Mouse (Mus musculus) embryonic facial prominence, embryonic 15.5 days (tissue): ENCODE measurements around the gene Fam117b. TPM values are rescaled to one million over a fixed set of nuclear protein-coding genes. Genes with fewer than 3 reads are reported as not detected.
A peak's percentile ranks its signal among the peaks of the same experiment; 100 is the strongest.

Experiments
- ATAC-seq: fragments of 200-750 bp; cut with Nextera tagmentation; 2 replicates; pipeline ENCODE4 v1.8.0; 2017; ENCODE audit warnings: low read depth, moderate TSS enrichment; ENCODE audit not compliant: insufficient number of reproducible peaks, low FRiP score, low TSS enrichment
- H3K27ac ChIP-seq: fragments of 300-500 bp; sonication (generic); replicated peaks from 2 replicates; pipeline ENCODE4 v1.5.1; 2015; ENCODE audit warnings: mild to moderate bottlenecking, inconsistent platforms
- H3K27me3 ChIP-seq: fragments of 300-500 bp; sonication (generic); 2 replicates; pipeline ENCODE4 v1.6.1; 2015; ENCODE audit warnings: inconsistent platforms
- H3K36me3 ChIP-seq: fragments of 300-500 bp; sonication (generic); 2 replicates; pipeline ENCODE4 v1.6.1; 2015; ENCODE audit warnings: mild to moderate bottlenecking, inconsistent platforms
- H3K4me1 ChIP-seq: fragments of 300-500 bp; sonication (generic); 2 replicates; pipeline ENCODE4 v1.6.1; 2015; ENCODE audit warnings: inconsistent platforms
- H3K4me2 ChIP-seq: fragments of 300-500 bp; sonication (generic); replicated peaks from 2 replicates; pipeline ENCODE4 v1.6.1; 2015; ENCODE audit warnings: mild to moderate bottlenecking, inconsistent platforms
- H3K4me3 ChIP-seq: fragments of 300-500 bp; sonication (generic); replicated peaks from 2 replicates; pipeline ENCODE4 v1.5.1; 2015; ENCODE audit warnings: mild to moderate bottlenecking, inconsistent platforms
- H3K9ac ChIP-seq: fragments of 300-500 bp; sonication (generic); 2 replicates; pipeline ENCODE4 v1.6.1; 2015; ENCODE audit warnings: inconsistent platforms
- H3K9me3 ChIP-seq: fragments of 300-500 bp; sonication (generic); replicated peaks from 2 replicates; pipeline ENCODE4 v1.6.1; 2016; ENCODE audit warnings: inconsistent platforms
- WGBS: fragments of 180-500 bp; shearing (Covaris S2); methylation state at CpG from one replicate; pipeline ENCODE4 v1.1.7; 2015; 5-methylcytosine and 5-hydroxymethylcytosine counted together
- polyA plus RNA-seq: library from polyadenylated mRNA; unstranded; fragments of >200 nt; fragmentation: Nextera tagmentation; extraction: Ambion mirVana; gene quantifications from 2 replicates; pipeline ENCODE4 v1.2.1, GENCODE M21; 2015

The Fam117b gene
- polyA plus RNA-seq, 1 experiment from 2014 or later: 10.1 TPM

DNA sequence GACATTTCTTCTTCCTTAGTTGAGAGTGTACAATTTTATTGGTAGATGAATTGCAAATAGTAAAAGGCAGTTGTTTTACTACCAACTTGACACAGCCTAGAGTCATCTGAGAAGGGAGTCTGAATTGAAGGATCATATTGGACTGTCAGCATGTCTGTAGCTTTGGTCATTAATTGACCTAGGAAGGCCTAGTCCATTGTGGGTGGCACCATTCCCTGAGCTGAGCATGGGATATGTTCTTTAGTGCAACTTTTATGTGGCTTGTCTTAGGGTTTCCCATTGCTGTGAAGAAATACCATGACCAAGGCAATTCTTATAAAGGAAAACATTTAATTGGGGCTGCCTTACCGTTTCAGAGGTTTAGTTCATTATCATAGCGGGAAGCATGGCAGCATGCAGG lies 20.2 kb downstream of the Fam117b start:
- Histone ChIP-seq H3K9ac (no peak overlapping the region), H3K9me3 (no peaks in the 10 kb centered on the region), H3K4me3 (no peak overlapping the region), H3K27me3 (no peaks in the 10 kb centered on the region), H3K4me1 (no peaks in the 10 kb centered on the region), H3K27ac (no peak overlapping the region), H3K36me3 (no peaks in the 10 kb centered on the region), H3K4me2 (no peak overlapping the region)
- no peak for ATAC-seq
- 71% methylated on average over 2 of the region's 2 CpGs for WGBS

DNA sequence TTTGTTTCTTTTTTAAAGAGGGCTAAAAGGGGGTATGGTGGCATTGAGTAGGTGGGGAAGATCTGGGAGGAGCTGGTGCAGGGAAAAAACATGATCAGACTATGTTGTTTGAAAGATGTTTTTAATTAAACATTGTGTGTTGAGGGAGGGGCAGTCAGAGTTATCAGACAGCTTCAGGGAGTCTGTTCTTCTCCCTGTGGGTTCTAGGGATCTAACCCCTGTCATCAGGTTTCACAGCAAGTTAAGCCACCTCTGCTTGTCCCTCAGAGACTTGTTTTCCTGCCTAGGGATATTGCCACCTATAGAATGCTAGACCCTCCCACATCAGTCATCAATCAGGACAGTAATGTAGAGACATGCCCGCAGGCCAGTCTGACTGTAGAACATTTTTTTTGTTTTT lies 28.3 kb downstream of the Fam117b start:
- Histone ChIP-seq H3K9me3 (no peaks in the 10 kb centered on the region), H3K4me1 (peaks cover 7% of the 10 kb centered on the region), H3K9ac (no peak overlapping the region), H3K4me3 (no peak overlapping the region), H3K36me3 (no peaks in the 10 kb centered on the region), H3K27ac (no peak overlapping the region), H3K27me3 (no peaks in the 10 kb centered on the region), H3K4me2 (no peak overlapping the region)
- ATAC-seq: no peak
- WGBS: 97% methylated on average over 1 of the region's 1 CpGs

DNA sequence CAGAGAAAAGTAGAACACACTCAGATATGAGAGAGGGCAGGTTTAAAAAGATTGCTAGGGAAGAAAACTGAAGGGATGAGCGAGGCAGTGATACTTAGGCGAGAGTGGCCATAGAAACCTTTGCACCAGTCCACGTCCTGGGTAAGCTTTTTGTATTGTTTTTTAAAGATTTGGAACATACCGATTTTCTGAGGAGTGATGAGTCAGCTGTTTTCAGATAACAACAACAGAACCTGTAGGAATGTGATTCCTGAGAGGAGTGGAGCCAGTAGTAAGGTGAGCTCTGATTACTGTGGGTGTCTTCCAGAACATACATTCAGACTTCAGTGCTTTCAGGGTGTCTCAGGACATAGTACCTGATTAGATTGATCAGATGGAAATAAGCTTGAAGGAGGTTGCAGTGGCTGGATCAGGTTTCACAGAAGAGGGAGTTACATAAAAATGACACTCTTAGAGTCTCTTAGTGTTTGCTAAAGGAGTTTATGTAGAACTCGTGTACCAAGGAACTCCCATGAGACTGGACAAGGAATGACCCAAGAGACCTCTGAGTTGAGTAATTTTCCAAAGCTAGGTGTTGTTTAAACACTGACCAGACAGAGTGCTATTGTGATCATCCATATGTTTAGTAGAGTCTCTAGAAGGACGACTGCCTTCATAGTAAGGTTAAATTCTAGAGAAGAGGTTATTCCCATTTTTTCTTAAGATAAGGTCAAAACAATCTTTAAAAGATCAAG lies 29.4 kb downstream of the Fam117b start:
- ATAC-seq: no peak

DNA sequence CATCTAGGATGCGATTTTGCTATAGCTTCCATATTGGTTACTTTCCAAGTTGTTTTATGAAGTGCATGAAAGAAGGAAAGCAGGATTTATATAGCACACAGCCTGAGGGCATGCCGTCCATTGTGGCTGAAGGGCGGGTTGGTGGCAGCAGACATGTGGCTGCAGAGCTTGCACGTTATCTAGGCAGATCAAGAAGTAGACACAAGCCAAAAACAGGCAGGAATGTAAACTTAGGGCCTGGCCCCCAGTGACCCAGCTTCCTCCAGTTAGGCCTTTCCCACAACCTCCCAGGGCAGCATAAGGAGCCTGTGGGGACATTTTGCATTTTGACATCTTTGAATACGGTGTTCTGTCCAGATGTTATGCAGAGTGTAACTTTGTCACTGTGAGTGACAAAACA lies 31.0 kb downstream of the Fam117b start:
- H3K9me3 ChIP-seq: no peaks in the 10 kb centered on the region
- H3K4me2 ChIP-seq: no peak overlapping the region
- no peak overlapping the region for H3K9ac ChIP-seq
- 0 out of 2 replicates have a peak, but pooled peaks cover under 1% of the 10 kb centered on the region for H3K36me3 ChIP-seq
- no peak overlapping the region for H3K4me3 ChIP-seq
- 36% methylated on average over 5 of the region's 5 CpGs for WGBS
- no peaks in the 10 kb centered on the region for H3K27me3 ChIP-seq
- no peak for ATAC-seq
- H3K27ac ChIP-seq: peak overlapping the region; percentile 63; the same call in 1 of the 2 replicates
- peaks cover 7% of the 10 kb centered on the region for H3K4me1 ChIP-seq

More for the DNA sequence above, 29.4 kb downstream of the Fam117b start:
- Histone ChIP-seq H3K4me3 (no peak overlapping the region), H3K4me2 (no peak overlapping the region), H3K36me3 (no peaks in the 10 kb centered on the region), H3K27ac (no peak overlapping the region), H3K9ac (no peak overlapping the region), H3K9me3 (no peaks in the 10 kb centered on the region), H3K27me3 (no peaks in the 10 kb centered on the region), H3K4me1 (peaks cover 7% of the 10 kb centered on the region)
- 75% methylated on average over 6 of the region's 6 CpGs for WGBS

DNA sequence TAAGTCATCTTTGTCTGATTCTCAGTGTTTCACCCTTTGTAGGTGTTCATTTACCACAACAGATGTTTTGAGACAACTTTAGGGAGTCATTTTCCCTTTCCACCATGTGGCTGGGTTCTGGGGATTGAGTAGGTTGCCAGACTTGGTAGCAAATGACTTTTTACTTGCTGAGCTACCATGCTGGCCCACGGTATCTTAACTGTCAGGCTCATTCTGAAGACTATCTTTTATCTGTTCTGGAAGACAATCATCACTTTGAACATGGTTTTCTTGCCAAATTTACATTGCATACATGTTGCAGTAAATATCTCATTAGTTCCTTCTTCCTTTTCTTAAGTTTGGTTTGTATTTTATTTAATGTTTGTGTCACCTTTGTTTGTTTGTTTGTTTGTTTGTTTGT lies 33.2 kb downstream of the Fam117b start:
- no peak for ATAC-seq
- H3K27ac ChIP-seq: no peak overlapping the region
- H3K9ac ChIP-seq: no peak overlapping the region
- 0 out of 2 replicates have a peak, but pooled peaks cover 3% of the 10 kb centered on the region for H3K36me3 ChIP-seq
- H3K4me3 ChIP-seq: no peak overlapping the region
- no peaks in the 10 kb centered on the region for H3K9me3 ChIP-seq
- H3K4me1 ChIP-seq: peaks cover 7% of the 10 kb centered on the region
- H3K4me2 ChIP-seq: no peak overlapping the region
- no peaks in the 10 kb centered on the region for H3K27me3 ChIP-seq
- 50% methylated on average over 1 of the region's 1 CpGs for WGBS

DNA sequence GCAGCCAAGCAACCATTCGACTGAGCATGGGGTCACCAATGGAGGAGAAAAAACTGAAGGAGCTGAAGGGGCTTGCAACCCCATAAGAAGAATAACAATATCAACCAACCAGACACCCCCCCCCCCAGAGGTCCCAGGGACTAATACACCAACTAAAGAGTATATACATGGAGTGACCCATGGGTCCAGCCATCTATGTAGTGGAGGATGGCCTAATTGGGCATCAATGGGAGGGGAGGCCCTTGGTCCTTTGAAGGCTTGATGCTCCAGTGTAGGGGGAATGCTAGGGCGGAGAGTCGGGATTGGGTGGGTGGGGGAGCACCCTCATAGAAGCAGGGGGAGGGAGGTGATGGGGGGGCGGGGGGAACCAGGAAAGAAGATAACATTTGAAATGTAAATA lies 34.7 kb downstream of the Fam117b start:
- Histone ChIP-seq H3K36me3 (0 out of 2 replicates have a peak, but pooled peaks cover 3% of the 10 kb centered on the region), H3K9me3 (no peaks in the 10 kb centered on the region), H3K4me1 (peaks cover 7% of the 10 kb centered on the region), H3K27ac (no peak overlapping the region), H3K9ac (no peak overlapping the region), H3K4me2 (no peak overlapping the region), H3K4me3 (no peak overlapping the region), H3K27me3 (no peaks in the 10 kb centered on the region)
- no peak for ATAC-seq
- WGBS: 97% methylated on average over 4 of the region's 4 CpGs

DNA sequence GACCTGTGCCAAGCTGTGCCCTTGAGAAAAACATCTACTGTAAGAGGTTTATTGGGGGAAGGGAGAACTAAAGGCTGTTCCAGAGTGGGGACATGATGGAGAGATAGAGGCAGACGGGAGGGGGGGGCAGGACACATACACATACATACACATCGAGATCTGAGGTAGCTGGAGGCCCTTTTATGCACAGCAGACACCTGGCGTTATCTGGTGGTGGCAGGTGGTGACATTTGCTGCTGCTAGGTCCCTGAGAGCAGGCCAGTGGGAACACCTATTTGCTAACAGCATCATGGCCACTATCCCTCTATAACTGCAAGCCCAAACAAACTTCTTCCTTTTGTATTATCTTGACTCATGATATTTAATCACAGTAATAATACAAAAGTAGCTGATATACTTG lies 44.4 kb downstream of the Fam117b start:
- H3K27me3 ChIP-seq: no peaks in the 10 kb centered on the region
- no peak for ATAC-seq
- WGBS: 81% methylated on average over 3 of the region's 3 CpGs
- no peaks in the 10 kb centered on the region for H3K9me3 ChIP-seq
- H3K36me3 ChIP-seq: peaks cover 12% of the 10 kb centered on the region; the same call in 1 of the 2 replicates
- H3K9ac ChIP-seq: no peak overlapping the region
- H3K4me3 ChIP-seq: no peak overlapping the region
- no peak overlapping the region for H3K27ac ChIP-seq
- H3K4me2 ChIP-seq: no peak overlapping the region
- H3K4me1 ChIP-seq: no peaks in the 10 kb centered on the region

DNA sequence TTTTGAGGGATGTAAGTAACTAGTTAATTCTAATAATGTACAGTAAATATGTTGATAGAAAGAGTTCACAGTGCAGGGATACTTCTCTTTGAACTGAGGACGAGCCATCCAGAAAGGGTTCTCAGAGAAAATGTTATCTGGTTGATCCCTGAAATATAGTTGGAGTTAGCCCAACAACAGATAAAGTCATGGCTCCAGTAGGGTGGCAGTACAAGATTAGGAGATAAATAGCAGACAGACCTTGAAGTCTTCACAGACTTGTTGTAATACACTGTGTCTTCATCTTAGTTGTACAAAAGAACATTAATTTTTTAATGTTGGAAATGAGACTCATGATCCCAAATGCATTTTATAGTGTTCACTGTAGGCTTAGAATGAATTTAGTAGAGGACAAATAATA lies 47.1 kb downstream of the Fam117b start:
- peaks cover 12% of the 10 kb centered on the region; the same call in 1 of the 2 replicates for H3K36me3 ChIP-seq
- ATAC-seq: no peak
- H3K4me3 ChIP-seq: no peak overlapping the region
- no peak overlapping the region for H3K9ac ChIP-seq
- 95% methylated on average over 1 of the region's 1 CpGs for WGBS
- H3K4me1 ChIP-seq: no peaks in the 10 kb centered on the region
- H3K27me3 ChIP-seq: no peaks in the 10 kb centered on the region
- H3K27ac ChIP-seq: no peak overlapping the region
- no peak overlapping the region for H3K4me2 ChIP-seq
- no peaks in the 10 kb centered on the region for H3K9me3 ChIP-seq

DNA sequence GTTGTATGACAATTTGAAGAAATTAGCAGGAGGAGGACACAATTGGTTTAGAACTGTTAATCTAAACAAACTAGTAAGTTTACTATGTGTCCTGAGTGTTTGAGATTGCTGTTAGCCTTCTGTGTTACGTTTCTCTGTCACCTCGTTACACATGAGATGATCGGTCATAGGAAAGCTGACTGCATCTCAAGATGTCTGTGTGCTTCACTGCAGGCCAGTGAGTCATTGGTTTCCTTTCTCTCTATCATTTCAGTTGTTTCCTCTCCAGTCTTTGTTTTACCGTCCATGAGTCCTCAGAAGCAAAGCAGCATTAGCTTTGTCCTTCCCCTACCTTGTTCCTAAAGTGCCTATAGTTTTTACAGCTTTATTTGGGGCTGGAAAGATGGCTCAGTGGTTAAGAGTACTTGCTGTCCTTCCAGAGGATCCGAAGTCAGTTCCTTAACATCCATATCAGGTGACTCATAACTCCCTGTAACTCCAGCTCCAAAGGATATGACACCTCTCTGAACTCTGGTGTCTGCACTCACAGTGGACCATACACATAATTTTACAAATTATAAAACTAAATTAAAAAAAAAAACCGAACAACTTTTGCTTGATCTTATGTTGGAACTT lies 53.5 kb downstream of the Fam117b start:
- peaks cover 11% of the 10 kb centered on the region; the same call in 1 of the 2 replicates for H3K36me3 ChIP-seq
- no peak overlapping the region for H3K4me2 ChIP-seq
- H3K9ac ChIP-seq: no peak overlapping the region
- H3K27me3 ChIP-seq: no peaks in the 10 kb centered on the region
- no peaks in the 10 kb centered on the region for H3K9me3 ChIP-seq
- no peak for ATAC-seq
- H3K4me3 ChIP-seq: no peak overlapping the region
- WGBS: 84% methylated on average over 6 of the region's 6 CpGs
- H3K4me1 ChIP-seq: no peaks in the 10 kb centered on the region
- no peak overlapping the region for H3K27ac ChIP-seq

DNA sequence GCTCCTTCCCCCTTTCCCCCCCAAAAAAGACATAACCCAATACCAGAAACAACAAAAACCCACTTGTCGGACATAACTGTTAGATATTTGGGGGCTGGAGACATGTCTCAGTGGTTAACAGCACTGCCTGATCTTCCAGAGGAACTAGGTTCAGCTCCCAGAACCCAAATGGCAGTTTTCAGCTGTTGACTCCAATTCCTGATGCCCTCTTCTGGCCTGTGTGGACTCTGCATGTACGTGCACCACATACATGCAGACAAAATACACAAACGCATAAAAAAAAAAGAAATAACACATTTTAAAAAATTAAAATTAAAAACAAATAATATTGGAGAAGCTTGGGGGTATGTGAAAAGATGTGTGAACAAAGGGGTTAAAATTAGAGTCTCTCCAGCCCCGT lies 54.5 kb downstream of the Fam117b start:
- no peaks in the 10 kb centered on the region for H3K4me1 ChIP-seq
- H3K4me3 ChIP-seq: no peak overlapping the region
- no peak overlapping the region for H3K4me2 ChIP-seq
- no peak overlapping the region for H3K9ac ChIP-seq
- peaks cover 11% of the 10 kb centered on the region; the same call in 1 of the 2 replicates for H3K36me3 ChIP-seq
- H3K27me3 ChIP-seq: no peaks in the 10 kb centered on the region
- WGBS: 83% methylated on average over 4 of the region's 4 CpGs
- ATAC-seq: no peak
- no peaks in the 10 kb centered on the region for H3K9me3 ChIP-seq
- H3K27ac ChIP-seq: no peak overlapping the region

DNA sequence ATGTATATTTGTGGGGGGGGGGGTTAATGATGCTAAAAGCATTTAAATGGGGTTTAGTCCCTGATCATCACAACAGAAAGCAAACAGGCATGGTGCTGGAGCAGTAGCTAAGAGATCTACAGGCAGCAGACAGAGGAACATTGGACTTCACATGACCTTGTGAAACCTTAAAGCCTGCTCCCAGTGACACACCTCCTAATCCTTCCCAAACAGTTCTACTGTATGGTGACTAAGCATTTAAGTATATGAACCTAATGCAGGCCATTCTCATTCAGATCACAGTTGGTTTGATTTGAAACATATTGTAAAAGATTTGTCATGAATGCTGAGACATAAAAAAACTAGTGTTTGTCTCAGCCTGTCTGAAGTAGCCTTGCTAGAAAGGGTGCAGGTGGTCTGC lies 73.8 kb downstream of the Fam117b start:
- Histone ChIP-seq H3K27ac (no peak overlapping the region), H3K36me3 (peaks cover 20% of the 10 kb centered on the region), H3K9me3 (no peaks in the 10 kb centered on the region), H3K4me1 (no peaks in the 10 kb centered on the region), H3K27me3 (no peaks in the 10 kb centered on the region), H3K4me3 (no peak overlapping the region), H3K9ac (no peak overlapping the region), H3K4me2 (no peak overlapping the region)
- no peak for ATAC-seq
